ENCODE assay signal across 23 mouse cellular contexts in the genomic region with DNA sequence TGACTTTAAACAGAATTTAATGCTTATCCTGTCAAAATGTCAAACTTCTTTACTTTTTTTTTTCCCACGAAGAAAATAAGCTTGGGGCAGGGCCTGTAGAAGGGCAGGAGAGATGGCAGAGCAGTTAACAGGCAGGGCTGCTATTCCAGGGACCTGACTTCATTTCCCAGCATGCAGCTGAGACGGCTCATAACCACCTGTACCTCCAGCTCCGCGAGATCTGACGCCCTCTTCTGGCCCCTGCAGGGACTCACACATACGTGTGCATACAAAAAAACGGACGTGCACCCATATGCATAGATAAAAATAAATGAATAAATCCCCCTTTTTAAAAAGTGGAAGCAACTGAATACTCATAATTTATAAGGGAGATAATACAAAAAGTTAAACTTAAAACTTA. TPM values are rescaled to one million over a fixed set of nuclear protein-coding genes. Genes with fewer than 3 reads are reported as not detected.
"Had no signal": no experiment of that assay in that cellular context is flagged by ENCODE, and none has a peak within 500 bp of the region (broad histone marks: within the 10 kb centered on the region; RNA-seq: fewer than 3 reads in every experiment).

No protein-coding gene starts in this region.

- H3K27me3 ChIP-seq: lung, embryonic 15.5 days; megakaryocyte, embryonic 14.5 days; neural tube, embryonic 13.5 days; neural tube, embryonic 15.5 days had no signal

- ATAC-seq: liver, postnatal 0 days; lung, postnatal 0 days; midbrain, embryonic 16.5 days had no signal

- H3K4me3 ChIP-seq: lung, embryonic 15.5 days; megakaryocyte, embryonic 14.5 days; midbrain, embryonic 10.5 days; midbrain, embryonic 12.5 days; myocyte; neural tube, embryonic 13.5 days; neural tube, embryonic 15.5 days had no signal

- H3K9ac ChIP-seq: liver, postnatal 0 days; lung, embryonic 15.5 days; midbrain, embryonic 12.5 days; neural tube, embryonic 13.5 days; neural tube, embryonic 15.5 days had no signal

- H3K27ac ChIP-seq: lung, embryonic 15.5 days; macrophage; midbrain, embryonic 10.5 days; midbrain, embryonic 12.5 days; neural tube, embryonic 13.5 days; neural tube, embryonic 15.5 days had no signal

- H3K36me3 ChIP-seq: lung, embryonic 15.5 days; neural tube, embryonic 13.5 days; neural tube, embryonic 15.5 days had no signal

- DNase-seq: liver, postnatal 0 days; lung, adult 2 months; lung, postnatal 14 days; lung, postnatal 36 days; midbrain, embryonic 14.5 days; retina, postnatal 1 day; right cerebral cortex, adult 18-20 months; right cerebral cortex, postnatal 25 days; right cerebral cortex, postnatal 4 days; spleen, adult 18-20 months; thymus, adult 2 months; thymus, postnatal 36 days had no signal

- H3K4me1 ChIP-seq: megakaryocyte, embryonic 14.5 days had no signal

- H3K4me2 ChIP-seq: lung, embryonic 15.5 days; midbrain, embryonic 12.5 days; neural tube, embryonic 13.5 days; neural tube, embryonic 15.5 days had no signal

- H3K9me3 ChIP-seq: lung, embryonic 15.5 days; midbrain, embryonic 12.5 days; neural tube, embryonic 13.5 days; neural tube, embryonic 15.5 days had no signal

RNA-seq across cellular contexts. Expression of gene Efna5, which starts 16.2 kb away (rescaled TPM):
- total RNA-seq: megakaryocyte progenitor cell, adult 5-6 weeks had no signal
- polyA plus RNA-seq: macrophage had no signal
